Mouse (Mus musculus): ENCODE measurements around the gene Hlcs. TPM values are rescaled to one million over a fixed set of nuclear protein-coding genes. Genes with fewer than 3 reads are reported as not detected.

Gene Hlcs
- polyA plus RNA-seq, 1 experiment, result 3.5 TPM

DNA sequence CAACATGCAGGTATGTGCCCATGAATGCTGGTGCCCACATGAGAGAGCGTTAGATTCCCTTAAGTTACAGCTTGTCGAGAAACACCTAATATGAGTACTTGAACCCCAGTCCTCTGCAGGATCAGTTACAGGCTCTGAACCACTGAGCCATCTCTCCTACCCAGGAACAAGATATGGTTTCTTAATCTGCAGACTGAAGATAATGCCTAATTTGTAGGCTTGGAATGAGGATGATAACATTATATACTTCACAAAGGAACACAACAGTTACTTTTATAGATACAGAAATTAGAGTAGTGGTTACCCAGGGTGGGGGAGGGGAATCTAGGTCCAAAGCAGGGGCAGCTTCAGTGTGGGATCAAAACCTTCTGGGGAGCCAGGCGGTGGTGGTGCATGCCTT lies 12.6 kb upstream of the Hlcs start:
- H3K27ac ChIP-seq (ENCODE audit: control insufficient read depth, insufficient read depth, low read depth, low read length), result no peak overlapping the region
- peaks cover 18% of the 10 kb centered on the region for H3K4me1 ChIP-seq (ENCODE audit: control insufficient read depth, insufficient read depth, low read length)
- H3K36me3 ChIP-seq (ENCODE audit: control insufficient read depth, insufficient read depth, low read length), result no peaks in the 10 kb centered on the region
- no peak for TF ChIP-seq CTCF (IDR thresholded peaks at IDR 0.05; ENCODE audit: control insufficient read depth, insufficient read depth, insufficient replicate concordance, low read depth, low read length)
- TF ChIP-seq POLR2A (IDR thresholded peaks at IDR 0.05; ENCODE audit: control insufficient read depth, low read depth, low read length), result no peak
- no peak overlapping the region for H3K4me3 ChIP-seq (ENCODE audit: control insufficient read depth, low read depth, low read length)
- peaks cover 10% of the 10 kb centered on the region; the same call in 1 of the 2 replicates for H3K27me3 ChIP-seq (ENCODE audit: control insufficient read depth, insufficient read depth, low read length)

DNA sequence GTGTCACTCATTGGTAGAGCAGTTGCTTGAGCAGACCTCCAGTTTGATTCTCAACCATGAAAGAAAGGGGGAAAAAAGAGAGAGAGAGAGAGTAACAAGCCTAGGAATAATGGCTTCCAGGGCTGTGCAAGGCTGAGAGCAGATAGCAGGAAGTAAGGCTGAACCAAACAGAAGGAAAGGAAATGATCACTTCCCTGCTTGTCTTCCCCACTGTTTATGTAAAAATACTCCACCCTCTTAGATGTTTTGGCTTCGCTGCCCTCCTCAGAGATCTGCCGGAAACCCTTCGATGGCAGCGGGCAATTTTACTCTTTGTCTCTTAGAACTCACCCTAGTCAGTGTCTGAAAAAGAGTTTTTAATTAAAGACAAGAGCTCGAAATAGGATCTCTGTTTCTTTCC lies 10.3 kb upstream of the Hlcs start:
- Histone ChIP-seq H3K27ac (ENCODE audit: control insufficient read depth, insufficient read depth, low read depth, low read length) (no peak overlapping the region), H3K27me3 (ENCODE audit: control insufficient read depth, insufficient read depth, low read length) (peaks cover 9% of the 10 kb centered on the region; the same call in 1 of the 2 replicates), H3K36me3 (ENCODE audit: control insufficient read depth, insufficient read depth, low read length) (no peaks in the 10 kb centered on the region), H3K4me3 (ENCODE audit: control insufficient read depth, low read depth, low read length) (no peak overlapping the region), H3K4me1 (ENCODE audit: control insufficient read depth, insufficient read depth, low read length) (peaks cover 12% of the 10 kb centered on the region)
- TF ChIP-seq CTCF (IDR thresholded peaks at IDR 0.05; ENCODE audit: control insufficient read depth, insufficient read depth, insufficient replicate concordance, low read depth, low read length), result no peak
- TF ChIP-seq POLR2A (IDR thresholded peaks at IDR 0.05; ENCODE audit: control insufficient read depth, low read depth, low read length), result no peak

DNA sequence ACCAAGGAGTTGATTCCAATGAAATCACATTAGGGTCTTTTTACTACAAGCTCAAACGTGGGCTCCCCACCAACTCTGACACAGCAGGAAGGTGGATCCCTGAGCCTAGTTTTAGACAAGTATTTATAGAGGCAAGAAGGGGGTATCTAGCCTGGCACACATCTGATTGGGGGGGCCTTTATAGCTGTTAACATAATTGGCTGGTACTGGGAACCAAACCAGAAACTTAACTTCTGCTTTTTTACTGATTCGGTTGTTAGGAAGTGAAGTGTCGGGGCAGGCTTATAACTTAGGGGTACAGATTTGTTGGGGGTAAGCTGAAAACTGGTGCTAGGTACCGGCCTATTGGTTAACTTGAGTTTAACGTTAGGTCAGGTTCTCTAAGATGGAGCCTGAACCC lies 6.9 kb upstream of the Hlcs start:
- H3K4me3 ChIP-seq (ENCODE audit: control insufficient read depth, low read depth, low read length), result no peak overlapping the region

DNA sequence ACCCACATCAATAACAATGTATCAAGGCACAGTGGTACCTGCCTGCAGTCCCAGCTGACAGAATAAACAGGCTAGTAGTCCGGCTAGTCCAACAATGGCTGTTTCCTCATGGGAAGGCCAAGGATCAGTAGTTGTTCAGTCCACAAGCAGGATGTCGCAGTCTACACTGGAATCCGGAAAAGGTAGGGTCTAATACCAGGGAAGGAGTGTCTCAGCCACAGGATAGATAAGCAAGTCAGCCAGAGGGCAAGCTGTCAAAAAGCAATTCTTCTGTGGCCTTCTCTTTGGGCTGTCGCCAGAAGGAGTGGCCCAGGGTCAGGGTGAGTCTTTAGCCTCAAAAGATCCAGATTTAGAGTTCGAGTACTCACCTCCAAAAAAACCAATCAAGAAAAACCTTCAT lies 4.4 kb upstream of the Hlcs start:
- no peaks in the 10 kb centered on the region for H3K36me3 ChIP-seq (ENCODE audit: control insufficient read depth, insufficient read depth, low read length)
- no peaks in the 10 kb centered on the region for H3K27me3 ChIP-seq (ENCODE audit: control insufficient read depth, insufficient read depth, low read length)
- no peak overlapping the region for H3K4me3 ChIP-seq (ENCODE audit: control insufficient read depth, low read depth, low read length)
- TF ChIP-seq CTCF (IDR thresholded peaks at IDR 0.05; ENCODE audit: control insufficient read depth, insufficient read depth, insufficient replicate concordance, low read depth, low read length) (no peak), POLR2A (IDR thresholded peaks at IDR 0.05; ENCODE audit: control insufficient read depth, low read depth, low read length) (no peak)
- H3K4me1 ChIP-seq (ENCODE audit: control insufficient read depth, insufficient read depth, low read length), result peaks cover 10% of the 10 kb centered on the region
- no peak overlapping the region for H3K27ac ChIP-seq (ENCODE audit: control insufficient read depth, insufficient read depth, low read depth, low read length)

More for the DNA sequence above, 6.9 kb upstream of the Hlcs start:
- peaks cover 3% of the 10 kb centered on the region for H3K4me1 ChIP-seq (ENCODE audit: control insufficient read depth, insufficient read depth, low read length)
- H3K27me3 ChIP-seq (ENCODE audit: control insufficient read depth, insufficient read depth, low read length), result no peaks in the 10 kb centered on the region
- H3K36me3 ChIP-seq (ENCODE audit: control insufficient read depth, insufficient read depth, low read length), result no peaks in the 10 kb centered on the region
- TF ChIP-seq POLR2A (IDR thresholded peaks at IDR 0.05; ENCODE audit: control insufficient read depth, low read depth, low read length) (no peak), CTCF (IDR thresholded peaks at IDR 0.05; ENCODE audit: control insufficient read depth, insufficient read depth, insufficient replicate concordance, low read depth, low read length) (no peak)
- H3K27ac ChIP-seq (ENCODE audit: control insufficient read depth, insufficient read depth, low read depth, low read length), result no peak overlapping the region

DNA sequence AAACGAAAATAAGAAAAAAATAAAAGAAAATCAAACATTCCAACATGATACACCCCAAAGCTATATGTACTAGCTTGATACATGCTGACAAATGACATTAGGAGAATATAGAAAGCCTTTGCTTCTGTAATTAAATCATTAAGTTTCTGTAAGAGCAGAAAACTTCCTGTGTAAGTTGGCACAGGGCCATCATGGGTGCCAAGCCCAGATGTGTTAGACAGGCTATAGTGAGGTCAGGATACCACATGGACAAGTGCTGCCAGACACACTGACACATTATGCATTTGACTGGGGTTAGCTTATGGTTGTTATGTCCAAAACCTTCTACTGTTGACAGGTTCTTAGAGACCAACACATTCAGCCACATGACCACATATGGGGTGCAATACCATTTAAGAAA lies 1.8 kb upstream of the Hlcs start:
- Histone ChIP-seq H3K4me3 (ENCODE audit: control insufficient read depth, low read depth, low read length) (no peak overlapping the region), H3K4me1 (ENCODE audit: control insufficient read depth, insufficient read depth, low read length) (peaks cover 8% of the 10 kb centered on the region), H3K27ac (ENCODE audit: control insufficient read depth, insufficient read depth, low read depth, low read length) (no peak overlapping the region), H3K36me3 (ENCODE audit: control insufficient read depth, insufficient read depth, low read length) (no peaks in the 10 kb centered on the region), H3K27me3 (ENCODE audit: control insufficient read depth, insufficient read depth, low read length) (no peaks in the 10 kb centered on the region)
- TF ChIP-seq POLR2A (IDR thresholded peaks at IDR 0.05; ENCODE audit: control insufficient read depth, low read depth, low read length) (no peak), CTCF (IDR thresholded peaks at IDR 0.05; ENCODE audit: control insufficient read depth, insufficient read depth, insufficient replicate concordance, low read depth, low read length) (no peak)

DNA sequence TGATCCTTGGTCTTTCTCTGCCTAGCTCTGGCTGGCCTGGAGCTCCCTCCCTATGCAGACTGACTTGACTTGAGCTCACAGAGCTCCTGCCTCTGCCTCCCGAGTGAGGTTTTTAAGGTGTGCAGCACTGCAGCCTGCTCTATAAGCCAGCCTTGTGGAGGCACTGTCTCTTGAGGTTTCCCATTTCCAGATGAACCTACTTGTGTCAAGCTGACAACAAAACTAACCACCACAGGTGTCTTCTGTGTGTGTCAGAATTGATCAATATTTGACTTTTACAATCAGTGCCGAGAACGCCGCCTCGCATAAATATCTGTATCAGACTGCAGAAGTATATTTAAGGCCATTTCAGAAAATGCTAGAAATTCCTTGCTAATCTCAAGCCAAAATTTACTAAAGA lies 1.3 kb upstream of the Hlcs start:
- Histone ChIP-seq H3K27me3 (ENCODE audit: control insufficient read depth, insufficient read depth, low read length) (no peaks in the 10 kb centered on the region), H3K4me3 (ENCODE audit: control insufficient read depth, low read depth, low read length) (no peak overlapping the region), H3K36me3 (ENCODE audit: control insufficient read depth, insufficient read depth, low read length) (no peaks in the 10 kb centered on the region), H3K4me1 (ENCODE audit: control insufficient read depth, insufficient read depth, low read length) (peaks cover 8% of the 10 kb centered on the region), H3K27ac (ENCODE audit: control insufficient read depth, insufficient read depth, low read depth, low read length) (no peak overlapping the region)
- TF ChIP-seq POLR2A (IDR thresholded peaks at IDR 0.05; ENCODE audit: control insufficient read depth, low read depth, low read length), result no peak
- no peak for TF ChIP-seq CTCF (IDR thresholded peaks at IDR 0.05; ENCODE audit: control insufficient read depth, insufficient read depth, insufficient replicate concordance, low read depth, low read length)

DNA sequence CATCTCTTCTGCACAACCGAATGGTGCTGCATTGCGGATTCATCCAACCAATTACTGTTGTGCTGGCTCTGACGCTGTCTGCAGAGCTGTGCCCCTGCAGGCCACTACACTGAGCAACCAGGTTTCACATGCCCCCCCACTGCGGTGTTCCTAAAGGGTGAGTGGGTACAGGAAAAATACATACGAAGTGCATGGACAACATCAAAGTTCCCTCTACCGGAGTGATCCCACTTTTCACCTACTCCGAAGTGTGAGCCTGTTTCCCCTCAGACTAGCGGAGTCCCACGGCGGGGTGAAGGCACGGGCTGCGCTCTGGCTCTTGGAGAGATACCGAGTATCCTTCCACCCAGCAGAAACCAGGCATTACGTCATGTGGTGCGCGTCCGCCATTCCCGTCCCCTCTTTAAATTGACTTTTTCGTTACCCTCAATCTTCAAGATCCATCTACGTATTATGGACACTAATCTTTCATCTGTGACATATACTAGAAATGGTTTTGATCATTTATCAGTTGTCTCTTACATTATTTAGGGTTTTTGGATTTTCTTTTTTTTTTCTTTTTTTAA lies 625 bp downstream of the Hlcs start:
- H3K4me1 ChIP-seq (ENCODE audit: control insufficient read depth, insufficient read depth, low read length), result peaks cover 8% of the 10 kb centered on the region
- no peaks in the 10 kb centered on the region for H3K36me3 ChIP-seq (ENCODE audit: control insufficient read depth, insufficient read depth, low read length)

More for the DNA sequence above, 625 bp downstream of the Hlcs start:
- Histone ChIP-seq H3K27me3 (ENCODE audit: control insufficient read depth, insufficient read depth, low read length) (no peaks in the 10 kb centered on the region), H3K4me3 (ENCODE audit: control insufficient read depth, low read depth, low read length) (peak overlapping the region; percentile 100), H3K27ac (ENCODE audit: control insufficient read depth, insufficient read depth, low read depth, low read length) (peak overlapping the region; percentile 99)
- TF ChIP-seq POLR2A (IDR thresholded peaks at IDR 0.05; ENCODE audit: control insufficient read depth, low read depth, low read length) (no peak), CTCF (IDR thresholded peaks at IDR 0.05; ENCODE audit: control insufficient read depth, insufficient read depth, insufficient replicate concordance, low read depth, low read length) (no peak)
